Mouse (Mus musculus): Measurements from ENCODE around the gene Etv3. TPM values are rescaled to one million over a fixed set of nuclear protein-coding genes. Genes with fewer than 3 reads are reported as not detected.

Gene Etv3
- polyA plus RNA-seq, 1 experiment from 2014 or later, result 12.8 TPM

GRCm38 (mm10) chr3:87518425-87518824 is 6.8 kb upstream of the Etv3 start:
- ATAC-seq (ENCODE audit: insufficient read depth), result no peak
- H3K9me3 ChIP-seq (ENCODE audit: low read depth, low read length), result no peaks in the 10 kb centered on the region
- no peak overlapping the region for H3K9ac ChIP-seq
- no peak for DNase-seq
- H3K4me3 ChIP-seq (ENCODE audit: low read depth, low read length), result no peak overlapping the region
- TF ChIP-seq CTCF (IDR thresholded peaks at IDR 0.05; ENCODE audit: low read depth), result no peak
- no peak overlapping the region for H3K27ac ChIP-seq (ENCODE audit: low read depth)
- H3K4me1 ChIP-seq (ENCODE audit: insufficient read depth), result no peaks in the 10 kb centered on the region; the same call in 1 of the 2 replicates
- H3K36me3 ChIP-seq (ENCODE audit: insufficient read depth), result no peaks in the 10 kb centered on the region
- no peak overlapping the region for H3K4me2 ChIP-seq
- no peaks in the 10 kb centered on the region for H3K27me3 ChIP-seq (ENCODE audit: insufficient read depth, low read length)

GRCm38 (mm10) chr3:87521126-87521525 is 4.1 kb upstream of the Etv3 start:
- no peaks in the 10 kb centered on the region; the same call in 1 of the 2 replicates for H3K4me1 ChIP-seq (ENCODE audit: insufficient read depth)
- no peaks in the 10 kb centered on the region for H3K27me3 ChIP-seq (ENCODE audit: insufficient read depth, low read length)
- H3K9ac ChIP-seq, result no peak overlapping the region
- 72% methylated on average over 4 of the region's 4 CpGs for WGBS
- H3K4me3 ChIP-seq (ENCODE audit: low read depth, low read length), result no peak overlapping the region
- no peak for DNase-seq
- H3K36me3 ChIP-seq (ENCODE audit: insufficient read depth), result no peaks in the 10 kb centered on the region
- no peak for ATAC-seq (ENCODE audit: insufficient read depth)
- no peak overlapping the region for H3K4me2 ChIP-seq
- H3K27ac ChIP-seq (ENCODE audit: low read depth), result no peak overlapping the region
- TF ChIP-seq CTCF (IDR thresholded peaks at IDR 0.05; ENCODE audit: low read depth), result no peak
- H3K9me3 ChIP-seq (ENCODE audit: low read depth, low read length), result no peaks in the 10 kb centered on the region

- DNase-seq, result no peak
- 40% methylated on average over 1 of the region's 1 CpGs for WGBS
- no peaks in the 10 kb centered on the region for H3K36me3 ChIP-seq (ENCODE audit: insufficient read depth)
- no peaks in the 10 kb centered on the region for H3K4me1 ChIP-seq (ENCODE audit: insufficient read depth)
- ATAC-seq (ENCODE audit: insufficient read depth), result no peak
- no peaks in the 10 kb centered on the region for H3K9me3 ChIP-seq (ENCODE audit: low read depth, low read length)
- H3K9ac ChIP-seq, result no peak overlapping the region
- no peak for TF ChIP-seq CTCF (IDR thresholded peaks at IDR 0.05; ENCODE audit: low read depth)
- no peak overlapping the region for H3K27ac ChIP-seq (ENCODE audit: low read depth)
- H3K4me2 ChIP-seq, result no peak overlapping the region
- no peak overlapping the region for H3K4me3 ChIP-seq (ENCODE audit: low read depth, low read length)
- H3K27me3 ChIP-seq (ENCODE audit: insufficient read depth, low read length), result no peaks in the 10 kb centered on the region
Measured at GRCm38 (mm10) chr3:87521833-87522232, 3.4 kb upstream of the Etv3 start.

GRCm38 (mm10) chr3:87523701-87524100 is 1.5 kb upstream of the Etv3 start:
- no peak overlapping the region for H3K4me2 ChIP-seq
- H3K9me3 ChIP-seq (ENCODE audit: low read depth, low read length), result no peaks in the 10 kb centered on the region
- 87% methylated on average over 9 of the region's 9 CpGs for WGBS
- no peaks in the 10 kb centered on the region for H3K27me3 ChIP-seq (ENCODE audit: insufficient read depth, low read length)
- H3K27ac ChIP-seq (ENCODE audit: low read depth), result no peak overlapping the region
- H3K9ac ChIP-seq, result no peak overlapping the region
- peaks cover 14% of the 10 kb centered on the region for H3K36me3 ChIP-seq (ENCODE audit: insufficient read depth)
- H3K4me1 ChIP-seq (ENCODE audit: insufficient read depth), result no peaks in the 10 kb centered on the region
- ATAC-seq (ENCODE audit: insufficient read depth) (no peak), DNase-seq (no peak)
- no peak for TF ChIP-seq CTCF (IDR thresholded peaks at IDR 0.05; ENCODE audit: low read depth)
- no peak overlapping the region for H3K4me3 ChIP-seq (ENCODE audit: low read depth, low read length)

GRCm38 (mm10) chr3:87525837-87526570 is 797 bp downstream of the Etv3 start:
- peak overlapping the region; percentile 88 for H3K27ac ChIP-seq (ENCODE audit: low read depth)
- WGBS, result 5% methylated on average over 27 of the region's 27 CpGs
- H3K9me3 ChIP-seq (ENCODE audit: low read depth, low read length), result no peaks in the 10 kb centered on the region
- TF ChIP-seq CTCF (IDR thresholded peaks at IDR 0.05; ENCODE audit: low read depth), result no peak
- peaks cover 36% of the 10 kb centered on the region for H3K36me3 ChIP-seq (ENCODE audit: insufficient read depth)
- no peaks in the 10 kb centered on the region for H3K4me1 ChIP-seq (ENCODE audit: insufficient read depth)
- peak overlapping the region; percentile 89 for H3K4me2 ChIP-seq
- DNase-seq (peak; percentile 22), ATAC-seq (ENCODE audit: insufficient read depth) (peak; percentile 70)
- no peaks in the 10 kb centered on the region for H3K27me3 ChIP-seq (ENCODE audit: insufficient read depth, low read length)
- peak overlapping the region; percentile 98 for H3K4me3 ChIP-seq (ENCODE audit: low read depth, low read length)
- H3K9ac ChIP-seq, result peak overlapping the region; percentile 98

GRCm38 (mm10) chr3:87527139-87527538 is 1.9 kb downstream of the Etv3 start:
- no peaks in the 10 kb centered on the region for H3K27me3 ChIP-seq (ENCODE audit: insufficient read depth, low read length)
- DNase-seq, result no peak
- no peak overlapping the region for H3K27ac ChIP-seq (ENCODE audit: low read depth)
- no peak for TF ChIP-seq CTCF (IDR thresholded peaks at IDR 0.05; ENCODE audit: low read depth)
- WGBS, result 60% methylated on average over 12 of the region's 12 CpGs
- H3K4me2 ChIP-seq, result peak overlapping the region; percentile 89
- no peak for ATAC-seq (ENCODE audit: insufficient read depth)
- H3K4me1 ChIP-seq (ENCODE audit: insufficient read depth), result no peaks in the 10 kb centered on the region
- peaks cover 48% of the 10 kb centered on the region for H3K36me3 ChIP-seq (ENCODE audit: insufficient read depth)
- H3K4me3 ChIP-seq (ENCODE audit: low read depth, low read length), result no peak overlapping the region
- no peak overlapping the region for H3K9ac ChIP-seq
- H3K9me3 ChIP-seq (ENCODE audit: low read depth, low read length), result no peaks in the 10 kb centered on the region

- no peak for DNase-seq
- no peaks in the 10 kb centered on the region for H3K9me3 ChIP-seq (ENCODE audit: low read depth, low read length)
- peak overlapping the region; percentile 18; the same call in 1 of the 2 replicates for H3K27ac ChIP-seq (ENCODE audit: low read depth)
- H3K4me2 ChIP-seq, result no peak overlapping the region
- H3K4me1 ChIP-seq (ENCODE audit: insufficient read depth), result no peaks in the 10 kb centered on the region
- TF ChIP-seq CTCF (IDR thresholded peaks at IDR 0.05; ENCODE audit: low read depth), result no peak
- H3K36me3 ChIP-seq (ENCODE audit: insufficient read depth), result peaks cover 56% of the 10 kb centered on the region
- no peak for ATAC-seq (ENCODE audit: insufficient read depth)
- H3K4me3 ChIP-seq (ENCODE audit: low read depth, low read length), result no peak overlapping the region
- no peak overlapping the region for H3K9ac ChIP-seq
- 47% methylated on average over 8 of the region's 8 CpGs for WGBS
- no peaks in the 10 kb centered on the region for H3K27me3 ChIP-seq (ENCODE audit: insufficient read depth, low read length)
Measured at GRCm38 (mm10) chr3:87528021-87528420, 2.8 kb downstream of the Etv3 start.
